In the genomic region with DNA sequence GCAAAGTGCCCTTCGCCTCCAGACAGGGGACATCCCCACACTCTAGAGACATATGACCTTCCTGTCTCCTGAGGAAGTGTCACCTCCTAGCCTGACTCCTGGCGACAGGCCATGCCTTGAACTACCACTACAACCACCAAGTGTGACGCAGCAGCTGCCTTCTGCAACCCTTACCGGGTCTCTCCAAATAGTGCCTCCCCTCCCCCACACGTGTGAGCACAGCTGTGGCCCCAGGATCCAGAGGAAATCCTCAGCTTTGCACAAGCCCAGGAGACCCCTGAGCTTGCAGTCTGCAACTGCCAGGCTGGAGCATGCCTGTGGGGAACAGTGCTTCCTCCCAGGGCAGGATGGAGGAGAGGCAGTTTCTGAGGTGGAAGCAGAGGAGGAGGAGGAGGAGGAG, we compare ENCODE assay signal across 30 mouse cellular contexts. TPM values are rescaled to one million over a fixed set of nuclear protein-coding genes. Genes with fewer than 3 reads are reported as not detected.
DNase-seq lines count a peak whose midpoint lies in the region; ATAC-seq lines count a peak whose summit lies in the region.
"Had no signal": no experiment of that assay in that cellular context is flagged by ENCODE, and none has a peak within 500 bp of the region (broad histone marks: within the 10 kb centered on the region; RNA-seq: fewer than 3 reads in every experiment).

No protein-coding gene starts in this region.

- H3K4me2 ChIP-seq in kidney, embryonic 15.5 days, result no peak overlapping the region
- H3K4me2 ChIP-seq in neural tube, embryonic 15.5 days, result no peak overlapping the region
- H3K4me2 ChIP-seq in limb, embryonic 12.5 days, result no peak overlapping the region
- H3K4me2 ChIP-seq: hindbrain, embryonic 15.5 days; liver, embryonic 13.5 days; midbrain, embryonic 12.5 days; neural tube, embryonic 12.5 days had no signal

- peak; percentile 7 for DNase-seq in kidney, postnatal 14 days
- peak; percentile 15 for DNase-seq in neural tube, embryonic 10.5 days (ENCODE audit: extremely low spot score, low spot score)
- no peak for DNase-seq in layer of hippocampus, adult 11-12 months (ENCODE audit: low spot score)
- DNase-seq in gastrocnemius, postnatal 10 days, result no peak
- DNase-seq: adrenal gland, adult 8-10 months; cerebellum, adult 8-10 months; cerebellum, postnatal 36 days; forebrain, postnatal 0 days; gastrocnemius, postnatal 36 days; heart, postnatal 36 days; kidney, adult 2 months; liver, embryonic 13.5 days; lung, adult 2 months; retina, postnatal 1 day; right cerebral cortex, postnatal 25 days; thymus, postnatal 14 days had no signal

- H3K36me3 ChIP-seq in kidney, embryonic 15.5 days, result no peaks in the 10 kb centered on the region
- H3K36me3 ChIP-seq in neural tube, embryonic 15.5 days, result no peaks in the 10 kb centered on the region
- no peaks in the 10 kb centered on the region for H3K36me3 ChIP-seq in limb, embryonic 12.5 days
- H3K36me3 ChIP-seq: hindbrain, embryonic 15.5 days; liver, embryonic 13.5 days; midbrain, embryonic 12.5 days; neural tube, embryonic 12.5 days had no signal

- no peaks in the 10 kb centered on the region for H3K9me3 ChIP-seq in kidney, embryonic 15.5 days (replicated peaks)
- H3K9me3 ChIP-seq in neural tube, embryonic 15.5 days (replicated peaks), result no peaks in the 10 kb centered on the region
- no peaks in the 10 kb centered on the region for H3K9me3 ChIP-seq in limb, embryonic 12.5 days
- H3K9me3 ChIP-seq: hindbrain, embryonic 15.5 days; liver, embryonic 13.5 days; midbrain, embryonic 12.5 days; neural tube, embryonic 12.5 days had no signal

- H3K27ac ChIP-seq in kidney, embryonic 15.5 days, result no peak overlapping the region
- no peak overlapping the region for H3K27ac ChIP-seq in neural tube, embryonic 15.5 days (replicated peaks)
- H3K27ac ChIP-seq in limb, embryonic 12.5 days, result 0 out of 2 replicates have a peak overlapping the region, but pooled peaks have one; percentile 12
- H3K27ac ChIP-seq: hindbrain, embryonic 15.5 days; left cerebral cortex, adult 2 months; liver, embryonic 13.5 days; macrophage; midbrain, embryonic 12.5 days; neural tube, embryonic 12.5 days had no signal

- H3K4me3 ChIP-seq in kidney, embryonic 15.5 days (replicated peaks), result no peak overlapping the region
- H3K4me3 ChIP-seq in neural tube, embryonic 15.5 days (replicated peaks), result no peak overlapping the region
- H3K4me3 ChIP-seq in limb, embryonic 12.5 days (replicated peaks), result no peak overlapping the region
- H3K4me3 ChIP-seq: hindbrain, embryonic 15.5 days; left cerebral cortex, adult 2 months; liver, embryonic 13.5 days; midbrain, embryonic 12.5 days; neural tube, embryonic 12.5 days had no signal

- peaks cover 11% of the 10 kb centered on the region for H3K4me1 ChIP-seq in kidney, embryonic 15.5 days
- peaks cover 7% of the 10 kb centered on the region; the same call in 1 of the 2 replicates for H3K4me1 ChIP-seq in neural tube, embryonic 15.5 days
- H3K4me1 ChIP-seq in limb, embryonic 12.5 days (replicated peaks), result peaks cover 31% of the 10 kb centered on the region
- H3K4me1 ChIP-seq: liver, embryonic 13.5 days had no signal

- H3K27me3 ChIP-seq in kidney, embryonic 15.5 days, result no peaks in the 10 kb centered on the region
- H3K27me3 ChIP-seq in neural tube, embryonic 15.5 days (replicated peaks), result no peaks in the 10 kb centered on the region; the same call in 1 of the 2 replicates
- H3K27me3 ChIP-seq in limb, embryonic 12.5 days, result no peaks in the 10 kb centered on the region; the same call in 1 of the 2 replicates
- H3K27me3 ChIP-seq: hindbrain, embryonic 15.5 days; liver, embryonic 13.5 days; neural tube, embryonic 12.5 days had no signal

- 19% methylated on average over 5 of the region's 5 CpGs for WGBS in kidney, embryonic 15.5 days
- WGBS in neural tube, embryonic 15.5 days, result 47% methylated on average over 5 of the region's 5 CpGs
- 23% methylated on average over 5 of the region's 5 CpGs for whole genome bisulfite sequencing in limb, embryonic 12.5 days

- H3K9ac ChIP-seq in kidney, embryonic 15.5 days, result no peak overlapping the region
- H3K9ac ChIP-seq in neural tube, embryonic 15.5 days (replicated peaks), result no peak overlapping the region
- H3K9ac ChIP-seq in limb, embryonic 12.5 days (replicated peaks), result no peak overlapping the region
- H3K9ac ChIP-seq: forebrain, postnatal 0 days; hindbrain, embryonic 15.5 days; liver, embryonic 13.5 days; midbrain, embryonic 12.5 days; neural tube, embryonic 12.5 days had no signal

- ATAC-seq in kidney, embryonic 15.5 days (replicated peaks; ENCODE audit: low FRiP score), result no peak
- no peak for ATAC-seq in neural tube, embryonic 15.5 days (ENCODE audit: low FRiP score)
- no peak for ATAC-seq in limb, embryonic 12.5 days (ENCODE audit: insufficient number of reproducible peaks, insufficient read depth, low FRiP score, low TSS enrichment, low read depth)
- ATAC-seq: forebrain, postnatal 0 days had no signal

RNA-seq across cellular contexts. Expression of a gene that starts 19.2 kb away (rescaled TPM):
- polyA plus RNA-seq in kidney, embryonic 15.5 days (2015; fragmentation: Nextera tagmentation; extraction: Ambion mirVana), result not detected in 2 replicates
- 0.64 and 0.93 TPM in 2 replicates for polyA plus RNA-seq in neural tube, embryonic 15.5 days (2015; fragmentation: Nextera tagmentation; extraction: Ambion mirVana)
- 0.24 and 0.29 TPM in 2 replicates for polyA plus RNA-seq in limb, embryonic 12.5 days (2016; fragmentation: Nextera tagmentation; extraction: Ambion mirVana)
- not detected for total RNA-seq in gastrocnemius, postnatal 10 days (2021)
- total RNA-seq: gastrocnemius, postnatal 36 days; heart, adult 8-10 months; heart, postnatal 36 days; MEL had no signal
- polyA plus RNA-seq: C2C12; forebrain, embryonic 11.5 days; kidney, adult 2 months; liver, embryonic 13.5 days; macrophage; neural tube, embryonic 12.5 days; spleen, adult 2 months; stomach, embryonic 14.5 days had no signal

RNA-seq across cellular contexts. Expression of a gene that starts 54.2 kb away (rescaled TPM):
- polyA plus RNA-seq in kidney, embryonic 15.5 days (2015; fragmentation: Nextera tagmentation; extraction: Ambion mirVana), result 5.1 and 5.9 TPM in 2 replicates
- 16.0 and 16.9 TPM in 2 replicates for polyA plus RNA-seq in neural tube, embryonic 15.5 days (2015; fragmentation: Nextera tagmentation; extraction: Ambion mirVana)
- 10.1 and 11.1 TPM in 2 replicates for polyA plus RNA-seq in limb, embryonic 12.5 days (2016; fragmentation: Nextera tagmentation; extraction: Ambion mirVana)
- 10 to 100 TPM; 15.2 to 20.2 TPM for total RNA-seq in gastrocnemius, postnatal 10 days (2021)
- total RNA-seq: MEL had no signal
- polyA plus RNA-seq: macrophage had no signal

Comparison
In these comparisons a context has a peak if more than half of its experiments do, and no peak if none do; other contexts are left out.
1. DNase-seq: peak in kidney, postnatal 14 days (single experiment) and neural tube, embryonic 10.5 days (single experiment); none in layer of hippocampus, adult 11-12 months (single experiment) and gastrocnemius, postnatal 10 days (single experiment).